Mouse (Mus musculus) MEL (cell line): ENCODE measurements around the gene Slc7a8. TPM values are rescaled to one million over a fixed set of nuclear protein-coding genes. Genes with fewer than 3 reads are reported as not detected.

ENCODE experiments used
- DNase-seq: peaks from one replicate; pipeline ENCODE4 v3.0.0; 2011; ENCODE audit warnings: low read depth, low spot score
- H3K27ac ChIP-seq: 2 replicates; pipeline ENCODE4 v1.5.1; 2012; ENCODE audit warnings: low read depth, mild to moderate bottlenecking, control low read depth, low read length, moderate library complexity; ENCODE audit not compliant: control insufficient read depth
- H3K27me3 ChIP-seq, 2 experiments: fragments of 150-350 bp in 1 of 2; sonication (generic) in 1 of 2; 2 replicates each; pipeline ENCODE4 v1.6.1; 2012; ENCODE audit warnings: low read length in 2 of 2, mild to moderate bottlenecking in 2 of 2, improper control_type of control experiment in 1 of 2, moderate library complexity in 1 of 2; ENCODE audit not compliant: insufficient read depth in 2 of 2, control insufficient read depth in 1 of 2
- H3K36me3 ChIP-seq, 2 experiments: 2 replicates each; pipeline ENCODE4 v1.6.1; 2012 to 2014; ENCODE audit warnings: low read length in 2 of 2, improper control_type of control experiment in 1 of 2, inconsistent platforms in 1 of 2, mild to moderate bottlenecking in 1 of 2; ENCODE audit not compliant: insufficient read depth in 2 of 2, control insufficient read depth in 1 of 2
- H3K4me1 ChIP-seq, 2 experiments: fragments of 150-350 bp in 1 of 2; sonication (generic) in 1 of 2; 2 replicates each; pipeline ENCODE4 v1.6.1; 2012; ENCODE audit warnings: low read length in 2 of 2, improper control_type of control experiment in 1 of 2, mild to moderate bottlenecking in 1 of 2; ENCODE audit not compliant: insufficient read depth in 2 of 2, control insufficient read depth in 1 of 2
- H3K4me3 ChIP-seq, 2 experiments: fragments of 150-350 bp in 1 of 2; sonication (generic) in 1 of 2; 2 replicates each; pipeline ENCODE4 v1.5.1; 2012; ENCODE audit warnings: low read depth in 2 of 2, low read length in 2 of 2, mild to moderate bottlenecking in 2 of 2, moderate library complexity in 2 of 2, control low read depth in 1 of 2, improper control_type of control experiment in 1 of 2; ENCODE audit not compliant: control insufficient read depth in 1 of 2, insufficient read depth in 1 of 2
- H3K79me2 ChIP-seq: 2 replicates; pipeline ENCODE4 v1.6.1; 2012; ENCODE audit warnings: mild to moderate bottlenecking, low read length, moderate library complexity; ENCODE audit not compliant: control insufficient read depth, poor library complexity, insufficient read depth
- H3K9ac ChIP-seq: 2 replicates; pipeline ENCODE4 v1.6.1; 2012; ENCODE audit warnings: low read depth, mild to moderate bottlenecking, control low read depth, low read length, moderate library complexity; ENCODE audit not compliant: control insufficient read depth, poor library complexity, severe bottlenecking
- H3K9me3 ChIP-seq: fragments of 150-350 bp; sonication (generic); replicated peaks from 2 replicates; pipeline ENCODE4 v1.6.1; 2012; ENCODE audit warnings: mild to moderate bottlenecking, low read length, improper control_type of control experiment, moderate library complexity; ENCODE audit not compliant: insufficient read depth
- BHLHE40 ChIP-seq: IDR thresholded peaks from 2 replicates; pipeline ENCODE4 v1.6.1; 2012; ENCODE audit warnings: low read depth, mild to moderate bottlenecking, inconsistent platforms, low read length, improper control_type of control experiment, borderline replicate concordance
- CHD1 ChIP-seq: IDR thresholded peaks from 2 replicates; pipeline ENCODE4 v1.6.1; 2012; ENCODE audit warnings: low read depth, mild to moderate bottlenecking, inconsistent platforms, low read length, improper control_type of control experiment
- CHD2 ChIP-seq: IDR thresholded peaks from 2 replicates; pipeline ENCODE4 v1.6.1; 2011; ENCODE audit warnings: low read length, improper control_type of control experiment
- CTCF ChIP-seq, 3 experiments: IDR thresholded peaks in 2 of 3; conservative IDR thresholded peaks in 1 of 3; 2 replicates each; pipeline ENCODE4 v1.5.1; 2011 to 2012; ENCODE audit warnings: low read length in 3 of 3, low read depth in 2 of 3, mild to moderate bottlenecking in 2 of 3, improper control_type of control experiment in 1 of 3, inconsistent platforms in 1 of 3, mixed read lengths in 1 of 3, moderate library complexity in 1 of 3; ENCODE audit not compliant: control insufficient read depth in 1 of 3, insufficient read depth in 1 of 3, poor library complexity in 1 of 3, severe bottlenecking in 1 of 3
- E2F4 ChIP-seq: IDR thresholded peaks from 2 replicates; pipeline ENCODE4 v1.6.1; 2011; ENCODE audit warnings: low read depth, low read length, improper control_type of control experiment, borderline replicate concordance
- EP300 ChIP-seq, 2 experiments: IDR thresholded peaks; 2 replicates each; pipeline ENCODE4 v1.6.1; 2011; ENCODE audit warnings: improper control_type of control experiment in 2 of 2, low read length in 2 of 2, low read depth in 1 of 2, mild to moderate bottlenecking in 1 of 2
- ETS1 ChIP-seq: IDR thresholded peaks from 2 replicates; pipeline ENCODE4 v1.6.1; 2012; ENCODE audit warnings: low read depth, mild to moderate bottlenecking, inconsistent platforms, low read length, improper control_type of control experiment, moderate library complexity
- GABPA ChIP-seq: IDR thresholded peaks from 2 replicates; pipeline ENCODE4 v1.6.1; 2012; ENCODE audit warnings: low read depth, mild to moderate bottlenecking, inconsistent platforms, low read length, improper control_type of control experiment, moderate library complexity
- JUND ChIP-seq: IDR thresholded peaks from 2 replicates; pipeline ENCODE4 v1.6.1; 2011; ENCODE audit warnings: low read depth, mild to moderate bottlenecking, improper control_type of control experiment, low read length
- KAT2A ChIP-seq: conservative IDR thresholded peaks from 2 replicates; pipeline ENCODE4 v1.6.1; 2012; ENCODE audit warnings: low read depth, low read length, improper control_type of control experiment, inconsistent platforms
- MAX ChIP-seq: IDR thresholded peaks from 2 replicates; pipeline ENCODE4 v1.6.1; 2011; ENCODE audit warnings: low read length, improper control_type of control experiment
- MXI1 ChIP-seq: IDR thresholded peaks from 2 replicates; pipeline ENCODE4 v1.6.1; 2011; ENCODE audit warnings: mild to moderate bottlenecking, low read depth, low read length, improper control_type of control experiment
- MYB ChIP-seq: IDR thresholded peaks from 2 replicates; pipeline ENCODE4 v1.6.1; 2011; ENCODE audit warnings: mild to moderate bottlenecking, low read depth, low read length, improper control_type of control experiment
- MYC ChIP-seq: IDR thresholded peaks from 2 replicates; pipeline ENCODE4 v1.6.1; 2011; ENCODE audit warnings: low read depth, mild to moderate bottlenecking, low read length, improper control_type of control experiment, moderate library complexity
- NELFE ChIP-seq: IDR thresholded peaks from 2 replicates; pipeline ENCODE4 v1.6.1; 2011; ENCODE audit warnings: low read depth, low read length, improper control_type of control experiment
- POLR2A ChIP-seq, 2 experiments: IDR thresholded peaks; 2 replicates each; pipeline ENCODE4 v1.6.1; 2011 to 2012; ENCODE audit warnings: low read length in 2 of 2, mild to moderate bottlenecking in 2 of 2, control low read depth in 1 of 2, improper control_type of control experiment in 1 of 2, low read depth in 1 of 2, moderate library complexity in 1 of 2; ENCODE audit not compliant: control insufficient read depth in 1 of 2, insufficient read depth in 1 of 2, poor library complexity in 1 of 2
- POLR2AphosphoS2 ChIP-seq: IDR thresholded peaks from 2 replicates; pipeline ENCODE4 v1.6.1; 2011; ENCODE audit warnings: low read length, improper control_type of control experiment
- POLR2AphosphoS5 ChIP-seq: IDR thresholded peaks from 2 replicates; pipeline ENCODE4 v1.6.1; 2012; ENCODE audit warnings: low read depth, borderline replicate concordance, mild to moderate bottlenecking, inconsistent platforms, low read length, moderate library complexity, mixed read lengths
- RAD21 ChIP-seq: IDR thresholded peaks from 2 replicates; pipeline ENCODE4 v1.6.1; 2011; ENCODE audit warnings: mild to moderate bottlenecking, low read depth, low read length, improper control_type of control experiment
- RCOR1 ChIP-seq: IDR thresholded peaks from 2 replicates; pipeline ENCODE4 v1.6.1; 2012; ENCODE audit warnings: low read depth, mild to moderate bottlenecking, inconsistent platforms, low read length, improper control_type of control experiment
- SIN3A ChIP-seq: IDR thresholded peaks from 2 replicates; pipeline ENCODE4 v1.6.1; 2012; ENCODE audit warnings: low read length, improper control_type of control experiment, inconsistent platforms
- SMC3 ChIP-seq: IDR thresholded peaks from 2 replicates; pipeline ENCODE4 v1.6.1; 2011; ENCODE audit warnings: low read depth, low read length, improper control_type of control experiment
- TAL1 ChIP-seq: IDR thresholded peaks from 2 replicates; pipeline ENCODE4 v1.6.1; 2012; ENCODE audit warnings: mild to moderate bottlenecking, inconsistent platforms, low read length, moderate library complexity, mixed read lengths
- TBP ChIP-seq: IDR thresholded peaks from 2 replicates; pipeline ENCODE4 v1.8.0; 2011; ENCODE audit warnings: low read depth, low read length, improper control_type of control experiment
- TCF12 ChIP-seq: IDR thresholded peaks from 2 replicates; pipeline ENCODE4 v1.6.1; 2014; ENCODE audit warnings: low read depth, mild to moderate bottlenecking, inconsistent platforms, low read length, improper control_type of control experiment, moderate library complexity
- USF1 ChIP-seq: IDR thresholded peaks from 2 replicates; pipeline ENCODE4 v1.6.1; 2014; ENCODE audit warnings: low read depth, mild to moderate bottlenecking, inconsistent platforms, low read length, improper control_type of control experiment, moderate library complexity
- USF2 ChIP-seq, 2 experiments: IDR thresholded peaks; 2 replicates each; pipeline ENCODE4 v1.6.1; 2011 to 2012; ENCODE audit warnings: improper control_type of control experiment in 2 of 2, low read length in 2 of 2, borderline replicate concordance in 1 of 2, inconsistent platforms in 1 of 2, low read depth in 1 of 2, mild to moderate bottlenecking in 1 of 2; ENCODE audit not compliant: insufficient read depth in 1 of 2
- ZC3H11A ChIP-seq: IDR thresholded peaks from 2 replicates; pipeline ENCODE4 v1.6.1; 2012; ENCODE audit warnings: low read depth, mild to moderate bottlenecking, inconsistent platforms, low read length, improper control_type of control experiment
- ZKSCAN1 ChIP-seq: IDR thresholded peaks from 2 replicates; pipeline ENCODE4 v1.6.1; 2012; ENCODE audit warnings: low read depth, mild to moderate bottlenecking, inconsistent platforms, low read length, improper control_type of control experiment, moderate library complexity
- ZMIZ1 ChIP-seq: IDR thresholded peaks from 2 replicates; pipeline ENCODE4 v1.6.1; 2012; ENCODE audit warnings: low read depth, mild to moderate bottlenecking, inconsistent platforms, low read length, improper control_type of control experiment, moderate library complexity
- ZNF384 ChIP-seq: IDR thresholded peaks from 2 replicates; pipeline ENCODE4 v1.6.1; 2012; ENCODE audit warnings: low read depth, mild to moderate bottlenecking, inconsistent platforms, low read length, improper control_type of control experiment
- polyA plus RNA-seq, 2 experiments: library from polyadenylated mRNA; stranded (reverse) in 1 of 2; unstranded in 1 of 2; fragments of >175 nt in 1 of 2; fragments of >200 nt in 1 of 2; gene quantifications; 2 replicates each; pipeline versions ENCODE4 v1.2.1 to v1.2.4; 2012; ENCODE audit warnings: low replicate concordance in 2 of 2, low read depth in 1 of 2; ENCODE audit not compliant: insufficient read length in 2 of 2, insufficient read depth in 1 of 2, missing spikeins in 1 of 2
- total RNA-seq: library from RNA; depleted of rRNA; stranded (reverse); fragments of 300-350 nt; gene quantifications from 2 replicates; pipeline ENCODE4 v1.2.3, GENCODE M21; 2012

The Slc7a8 gene
- total and polyA plus RNA-seq, 3 experiments: 0.08 to 0.29 TPM; not detected in 1

DNA sequence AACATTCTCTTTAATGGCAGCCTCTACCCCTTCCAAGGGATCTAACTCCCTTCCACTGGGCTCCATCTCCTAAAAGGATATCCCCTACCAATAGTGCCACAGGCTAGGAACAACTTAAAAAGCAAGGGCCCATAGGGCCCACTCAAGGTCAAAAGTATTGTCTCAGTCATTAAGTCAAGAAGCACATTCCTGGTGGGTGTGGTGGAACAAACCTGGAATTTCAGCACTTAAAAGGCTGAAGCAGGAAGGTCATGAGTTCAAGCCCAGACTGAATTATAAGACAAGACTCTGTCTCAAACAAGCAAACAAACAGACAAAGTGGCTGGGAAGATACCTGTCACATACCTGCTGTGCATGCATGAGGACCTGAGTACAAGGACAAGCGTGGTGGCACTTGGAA lies 14.2 kb upstream of the Slc7a8 start:
- H3K36me3 ChIP-seq: peaks cover 0 to 24% of the 10 kb centered on the region in 2 experiments; a peak in 2 of 4 replicates
- no peaks in the 10 kb centered on the region for H3K79me2 ChIP-seq
- H3K9ac ChIP-seq: peak overlapping the region; percentile 56
- TF ChIP-seq MYB (no peak), E2F4 (no peak)
- TF ChIP-seq, all 39 proteins: peak for 0
- Histone ChIP-seq H3K27me3 (no peaks in the 10 kb centered on the region), H3K4me3 (peak overlapping the region; percentile 43 to 51), H3K27ac (peak overlapping the region; percentile 90), H3K9me3 (no peaks in the 10 kb centered on the region), H3K4me1 (peaks cover 25 to 33% of the 10 kb centered on the region in 2 experiments)
- no peak for DNase-seq

DNA sequence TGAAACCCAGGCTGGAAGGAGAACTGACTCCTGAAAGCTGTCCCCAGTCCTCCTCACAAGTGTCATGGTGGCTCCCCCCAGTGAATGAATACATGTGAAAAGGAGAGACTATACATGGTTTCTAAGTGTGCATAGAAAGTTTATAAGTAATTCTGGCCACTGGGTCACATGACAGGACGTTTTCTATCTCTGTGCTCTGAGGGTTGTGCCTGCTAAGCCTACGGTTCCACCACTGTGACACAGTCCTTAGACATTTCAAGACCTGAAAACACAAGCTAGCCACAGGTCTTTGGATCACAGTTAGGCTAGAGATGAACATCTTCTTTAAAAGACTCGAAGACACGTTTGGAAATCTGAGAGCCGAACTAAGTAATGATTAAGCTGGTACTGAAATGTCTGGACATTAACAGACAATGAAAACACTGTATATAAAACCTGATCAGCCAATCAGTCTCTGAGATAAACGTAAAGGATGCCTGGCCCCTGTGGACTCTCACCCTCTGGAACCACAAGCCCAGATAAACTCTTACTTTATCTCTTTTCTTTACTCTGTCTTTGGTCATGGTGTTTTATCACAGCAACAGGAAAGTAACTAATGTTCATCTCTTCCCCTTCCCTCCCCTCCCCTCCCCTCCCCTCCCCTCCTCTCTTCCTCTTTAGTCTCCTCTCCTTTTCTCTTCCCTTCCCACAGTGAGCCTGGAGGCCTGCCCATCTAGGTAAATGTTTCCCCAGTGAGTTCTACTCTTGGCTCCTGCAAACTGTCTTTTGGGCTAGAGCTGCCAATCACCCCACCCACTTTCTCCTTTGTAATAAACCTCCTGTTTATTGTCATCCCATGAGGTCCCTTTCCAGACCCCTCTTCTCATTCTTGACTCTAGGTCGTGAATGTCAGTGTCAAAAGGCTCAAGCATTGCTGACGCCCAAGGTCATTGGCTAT lies 12.4 kb upstream of the Slc7a8 start:
- Histone ChIP-seq H3K27me3 (no peaks in the 10 kb centered on the region), H3K36me3 (peaks cover 0 to 30% of the 10 kb centered on the region in 2 experiments; a peak in 2 of 4 replicates), H3K27ac (peak overlapping the region; percentile 64), H3K9me3 (no peaks in the 10 kb centered on the region), H3K4me3 (no peak overlapping the region), H3K79me2 (no peaks in the 10 kb centered on the region), H3K4me1 (peaks cover 25 to 37% of the 10 kb centered on the region in 2 experiments), H3K9ac (no peak overlapping the region)
- DNase-seq: peak; percentile 64
- TF ChIP-seq CTCF (IDR thresholded peaks at IDR 0.05 in 2 of 3, conservative IDR thresholded peaks at IDR 0.05 in 1 of 3; ENCODE audit: control insufficient read depth in 1 of 3, insufficient read depth in 1 of 3, low read depth in 2 of 3, low read length in 3 of 3, poor library complexity in 1 of 3, severe bottlenecking in 1 of 3) (no peak), TCF12 (0 out of 2 replicates have a peak, but pooled peaks have one; percentile 68), CHD2 (no peak), ZKSCAN1 (no peak), POLR2AphosphoS2 (no peak), JUND (no peak), MYC (no peak), MAX (no peak), TAL1 (no peak), POLR2A (IDR thresholded peaks at IDR 0.05; ENCODE audit: control insufficient read depth in 1 of 2, insufficient read depth in 1 of 2, low read depth in 1 of 2, low read length in 2 of 2, poor library complexity in 1 of 2) (no peak), NELFE (no peak), USF1 (peak; percentile 83), CHD1 (no peak), KAT2A (no peak), BHLHE40 (no peak), MXI1 (no peak), ETS1 (peak; percentile 75), ZC3H11A (no peak), GABPA (no peak), POLR2AphosphoS5 (no peak), ZMIZ1 (no peak), EP300 (IDR thresholded peaks at IDR 0.05; ENCODE audit: low read depth in 1 of 2, low read length in 2 of 2) (peak; percentile 75 to 76), USF2 (IDR thresholded peaks at IDR 0.05; ENCODE audit: borderline replicate concordance in 1 of 2, insufficient read depth in 1 of 2, low read depth in 1 of 2, low read length in 2 of 2) (0 out of 4 replicates have a peak, but pooled peaks of 1 of the 2 experiments have one; percentile 28), RAD21 (no peak), TBP (no peak), SMC3 (no peak), SIN3A (no peak), RCOR1 (peak; percentile 71), ZNF384 (no peak)
